Comparison of ENCODE assay signal across 8 mouse cellular contexts in genomic region chr14:15438485-15439157, GRCm38 (mm10). TPM values are rescaled to one million over a fixed set of nuclear protein-coding genes. Genes with fewer than 3 reads are reported as not detected.
A peak's percentile ranks its signal among the peaks of the same experiment; 100 is the strongest.
DNase-seq lines count a peak whose midpoint lies in the region; ATAC-seq lines count a peak whose summit lies in the region.

Gene Lrrc3b (minus strand): TSS chr14:15438987.

- H3K27ac ChIP-seq in forebrain, embryonic 12.5 days: no peak within 1 kb of the TSS
- H3K27ac ChIP-seq in liver, embryonic 15.5 days (replicated peaks): no peak within 1 kb of the TSS

- DNase-seq in ES-CJ7 (ENCODE audit: low read depth, low spot score): peak; percentile 81
- DNase-seq in brain, embryonic 18.5 days (ENCODE audit: low read depth, low spot score): peak; percentile 62
- DNase-seq in heart, postnatal 10 days: peak; percentile 68 to 84
- DNase-seq in kidney, postnatal 4 days: peak; percentile 24 to 48
- peak; percentile 82 to 86 for DNase-seq in right cerebral cortex, postnatal 10 days (ENCODE audit: low spot score in 2 of 2)
- DNase-seq in urinary bladder, adult 2 months (ENCODE audit: low spot score): no peak

- peak within 1 kb of the TSS; percentile 56 for H3K4me3 ChIP-seq in forebrain, embryonic 12.5 days (replicated peaks)
- peak within 1 kb of the TSS; percentile 29 for H3K4me3 ChIP-seq in liver, embryonic 15.5 days (replicated peaks)

- H3K27me3 ChIP-seq in forebrain, embryonic 12.5 days: peaks cover 35% of the 10 kb centered on the region
- peaks cover 31% of the 10 kb centered on the region for H3K27me3 ChIP-seq in liver, embryonic 15.5 days

- H3K9me3 ChIP-seq in forebrain, embryonic 12.5 days: no peaks in the 10 kb centered on the region
- H3K9me3 ChIP-seq in liver, embryonic 15.5 days (replicated peaks): no peaks in the 10 kb centered on the region

- H3K4me2 ChIP-seq in forebrain, embryonic 12.5 days: peak within 1 kb of the TSS; percentile 93
- H3K4me2 ChIP-seq in liver, embryonic 15.5 days: peak within 1 kb of the TSS; percentile 46

- H3K36me3 ChIP-seq in forebrain, embryonic 12.5 days (replicated peaks): no peaks in the 10 kb centered on the region
- no peaks in the 10 kb centered on the region for H3K36me3 ChIP-seq in liver, embryonic 15.5 days (replicated peaks)

- peak within 1 kb of the TSS; percentile 45 for H3K9ac ChIP-seq in forebrain, embryonic 12.5 days
- no peak within 1 kb of the TSS for H3K9ac ChIP-seq in liver, embryonic 15.5 days

- intact Hi-C loops in heart, postnatal 10 days (cut with DNase I): loop anchor here (5.0 kb wide), 4 partner anchors 84 to 944 kb away; no protein-coding TSS in a partner anchor

- H3K4me1 ChIP-seq in forebrain, embryonic 12.5 days: peaks cover 11% of the 10 kb centered on the region; the same call in 1 of the 2 replicates
- H3K4me1 ChIP-seq in liver, embryonic 15.5 days (replicated peaks): no peaks in the 10 kb centered on the region

- ATAC-seq in forebrain, embryonic 12.5 days (ENCODE audit: low FRiP score): peak; percentile 84
- no peak for ATAC-seq in liver, embryonic 15.5 days (ENCODE audit: insufficient read depth)

- WGBS in forebrain, embryonic 12.5 days: under 1% methylated on average over 49 of the region's 51 CpGs
- WGBS in liver, embryonic 15.5 days (ENCODE audit: insufficient replicate concordance): under 1% methylated on average over 51 of the region's 51 CpGs

RNA-seq across cellular contexts. Expression of gene Lrrc3b, which starts in this region (rescaled TPM):
- polyA plus RNA-seq in forebrain, embryonic 12.5 days (2016; fragmentation: Nextera tagmentation; extraction: Ambion mirVana): 1.4 and 1.7 TPM in 2 replicates
- 10 to 100 TPM; 17.2 to 29.6 TPM for total RNA-seq in heart, postnatal 10 days (2021)
- polyA plus RNA-seq in liver, embryonic 15.5 days (2015; fragmentation: Nextera tagmentation; extraction: Ambion mirVana): 0.06 TPM in 1 of 2 replicates, not detected in the other
- 1.5 and 1.7 TPM in 2 replicates for polyA plus RNA-seq in urinary bladder, adult 2 months (2012; rRNA removed)
